Mouse (Mus musculus) CH12F3 (cell line): Measurements from ENCODE around the gene Trim31.

ENCODE experiments used
- in situ Hi-C: fragments of 300-500 bp; cut with MboI; formaldehyde crosslinking; loops from 2 replicates; pipeline ENCODE4 v1.14.3; 2020; ENCODE audit warnings: low sequenced_read_pairs

The Trim31 gene

GRCm38 (mm10) chr17:36893387-36893786, 4.5 kb upstream of the Trim31 start:
- in situ Hi-C loops = no loop called here

- in situ Hi-C loops = no loop called here
Measured at GRCm38 (mm10) chr17:36896583-36896982, 1.3 kb upstream of the Trim31 start.

GRCm38 (mm10) chr17:36897065-36897464, 853 bp upstream of the Trim31 start:
- in situ Hi-C loops = no loop called here

- in situ Hi-C loops = no loop called here
Measured at GRCm38 (mm10) chr17:36899376-36899775, 1.5 kb downstream of the Trim31 start.

GRCm38 (mm10) chr17:36900001-36900400, 2.1 kb downstream of the Trim31 start:
- in situ Hi-C loops = loop anchor here (25.0 kb wide), 1 partner anchor 312 kb away; the partner anchor contains the start of genes Olfr94, Olfr95 and Olfr96

GRCm38 (mm10) chr17:36900691-36901090, 2.8 kb downstream of the Trim31 start:
- in situ Hi-C loops = loop anchor here (25.0 kb wide), 1 partner anchor 312 kb away; the partner anchor contains the start of genes Olfr94, Olfr95 and Olfr96

GRCm38 (mm10) chr17:36903651-36904050, 5.7 kb downstream of the Trim31 start:
- in situ Hi-C loops = loop anchor here (25.0 kb wide), 1 partner anchor 309 kb away; the partner anchor contains the start of genes Olfr94, Olfr95 and Olfr96

GRCm38 (mm10) chr17:36908235-36908634, 10.3 kb downstream of the Trim31 start:
- in situ Hi-C loops = loop anchor here (25.0 kb wide), 1 partner anchor 304 kb away; the partner anchor contains the start of genes Olfr94, Olfr95 and Olfr96

GRCm38 (mm10) chr17:36909802-36910201, 11.9 kb downstream of the Trim31 start:
- in situ Hi-C loops = loop anchor here (25.0 kb wide), 1 partner anchor 302 kb away; the partner anchor contains the start of genes Olfr94, Olfr95 and Olfr96

GRCm38 (mm10) chr17:36912031-36912430, 14.1 kb downstream of the Trim31 start:
- in situ Hi-C loops = loop anchor here (25.0 kb wide), 1 partner anchor 300 kb away; the partner anchor contains the start of genes Olfr94, Olfr95 and Olfr96

GRCm38 (mm10) chr17:36914108-36914507, 16.2 kb downstream of the Trim31 start:
- in situ Hi-C loops = loop anchor here (25.0 kb wide), 1 partner anchor 298 kb away; the partner anchor contains the start of genes Olfr94, Olfr95 and Olfr96

GRCm38 (mm10) chr17:36915076-36915475, 17.2 kb downstream of the Trim31 start:
- in situ Hi-C loops = loop anchor here (25.0 kb wide), 1 partner anchor 297 kb away; the partner anchor contains the start of genes Olfr94, Olfr95 and Olfr96

- in situ Hi-C loops = loop anchor here (25.0 kb wide), 1 partner anchor 292 kb away; the partner anchor contains the start of genes Olfr94, Olfr95 and Olfr96
Measured at GRCm38 (mm10) chr17:36920239-36920638, 22.3 kb downstream of the Trim31 start.

- in situ Hi-C loops = loop anchor here (25.0 kb wide), 1 partner anchor 290 kb away; the partner anchor contains the start of genes Olfr94, Olfr95 and Olfr96
Measured at GRCm38 (mm10) chr17:36922715-36923114, 24.8 kb downstream of the Trim31 start.

GRCm38 (mm10) chr17:36923491-36923890, 25.6 kb downstream of the Trim31 start:
- in situ Hi-C loops = loop anchor here (25.0 kb wide), 1 partner anchor 289 kb away; the partner anchor contains the start of genes Olfr94, Olfr95 and Olfr96

- in situ Hi-C loops = no loop called here
Measured at GRCm38 (mm10) chr17:36927496-36928120, 29.7 kb downstream of the Trim31 start.

GRCm38 (mm10) chr17:36929236-36929932, 31.5 kb downstream of the Trim31 start:
- in situ Hi-C loops = no loop called here

GRCm38 (mm10) chr17:36930233-36930632, 32.3 kb downstream of the Trim31 start:
- in situ Hi-C loops = no loop called here

GRCm38 (mm10) chr17:36931130-36931529, 33.2 kb downstream of the Trim31 start:
- in situ Hi-C loops = no loop called here

GRCm38 (mm10) chr17:36931806-36932205, 33.9 kb downstream of the Trim31 start:
- in situ Hi-C loops = no loop called here

- in situ Hi-C loops = no loop called here
Measured at GRCm38 (mm10) chr17:36938056-36938455, 40.1 kb downstream of the Trim31 start.
